Mouse (Mus musculus) liver, postnatal 0 days (tissue): ENCODE measurements at regions not wholly inside any gene's neighbourhood (a gene's known extent, or its start where the extent isn't known, plus 50 kb on each side); places are given as distances from the start of the nearest gene placed in this dataset.

ENCODE experiments used
- CTCF ChIP-seq: sonication (generic); IDR thresholded peaks from 2 replicates; pipeline ENCODE4 v1.5.1; 2016; ENCODE audit warnings: antibody characterized with exemption, low read depth
- EP300 ChIP-seq: IDR thresholded peaks from 2 replicates; pipeline ENCODE4 v1.6.1; 2016; ENCODE audit warnings: antibody characterized with exemption, low read depth, mild to moderate bottlenecking

DNA sequence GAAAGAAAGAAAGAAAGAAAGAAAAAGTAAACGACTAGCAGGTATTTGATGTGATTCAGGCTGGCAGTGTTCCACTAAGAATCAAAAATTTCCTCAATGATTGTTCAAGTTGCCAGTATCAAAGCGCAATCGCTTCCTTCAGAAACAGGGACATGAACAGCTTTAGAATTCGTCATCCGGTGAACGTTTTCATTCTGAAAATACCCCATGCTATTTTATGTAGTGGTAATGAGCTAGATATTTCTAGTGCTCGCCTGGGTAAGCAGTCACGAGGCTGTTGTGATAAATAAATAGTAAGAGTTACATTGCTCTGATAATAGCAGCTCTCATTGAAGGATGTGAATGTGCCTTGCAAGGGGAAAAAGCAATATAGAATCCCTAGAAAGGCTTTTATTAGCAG lies 591.0 kb upstream of the Mef2c start:
- no peak for TF ChIP-seq CTCF
- TF ChIP-seq EP300, result no peak
